Mouse (Mus musculus) hindbrain, embryonic 15.5 days (tissue): Measurements from ENCODE around the gene Nudt12. TPM values are rescaled to one million over a fixed set of nuclear protein-coding genes. Genes with fewer than 3 reads are reported as not detected.
A peak's percentile ranks its signal among the peaks of the same experiment; 100 is the strongest.

Experiments used
- ATAC-seq: fragments of 200-750 bp; cut with Nextera tagmentation; 2 replicates; pipeline ENCODE4 v1.8.0; 2017; ENCODE audit warnings: low read depth, moderate number of reproducible peaks, moderate TSS enrichment; ENCODE audit not compliant: low FRiP score
- H3K27ac ChIP-seq: fragments of 300-500 bp; sonication (generic); replicated peaks from 2 replicates; pipeline ENCODE4 v1.5.1; 2015; ENCODE audit warnings: mild to moderate bottlenecking, inconsistent platforms
- H3K27me3 ChIP-seq: fragments of 300-500 bp; sonication (generic); 2 replicates; pipeline ENCODE4 v1.6.1; 2015; ENCODE audit warnings: control low read depth, inconsistent platforms
- H3K36me3 ChIP-seq: fragments of 300-500 bp; sonication (generic); 2 replicates; pipeline ENCODE4 v1.6.1; 2015; ENCODE audit warnings: control low read depth, inconsistent platforms
- H3K4me1 ChIP-seq: fragments of 300-500 bp; sonication (generic); replicated peaks from 2 replicates; pipeline ENCODE4 v1.6.1; 2015; ENCODE audit warnings: control low read depth, inconsistent platforms
- H3K4me2 ChIP-seq: fragments of 300-500 bp; sonication (generic); 2 replicates; pipeline ENCODE4 v1.6.1; 2015; ENCODE audit warnings: moderate library complexity, mild to moderate bottlenecking, inconsistent platforms
- H3K4me3 ChIP-seq: fragments of 300-500 bp; sonication (generic); 2 replicates; pipeline ENCODE4 v1.5.1; 2015; ENCODE audit warnings: mild to moderate bottlenecking, inconsistent platforms
- H3K9ac ChIP-seq: fragments of 300-500 bp; sonication (generic); 2 replicates; pipeline ENCODE4 v1.6.1; 2015; ENCODE audit warnings: inconsistent platforms
- H3K9me3 ChIP-seq: fragments of 300-500 bp; sonication (generic); 2 replicates; pipeline ENCODE4 v1.6.1; 2016; ENCODE audit warnings: control low read depth, inconsistent platforms
- WGBS: fragments of 180-500 bp; shearing (Covaris S2); methylation state at CpG from one replicate; pipeline ENCODE4 v1.1.7; 2015; 5-methylcytosine and 5-hydroxymethylcytosine counted together
- polyA plus RNA-seq: library from polyadenylated mRNA; unstranded; fragments of >200 nt; fragmentation: Nextera tagmentation; extraction: Ambion mirVana; gene quantifications from 2 replicates; pipeline ENCODE4 v1.2.1, GENCODE M21; 2015

Nudt12 gene
- 4.1 and 5.7 TPM in 2 replicates for polyA plus RNA-seq

DNA sequence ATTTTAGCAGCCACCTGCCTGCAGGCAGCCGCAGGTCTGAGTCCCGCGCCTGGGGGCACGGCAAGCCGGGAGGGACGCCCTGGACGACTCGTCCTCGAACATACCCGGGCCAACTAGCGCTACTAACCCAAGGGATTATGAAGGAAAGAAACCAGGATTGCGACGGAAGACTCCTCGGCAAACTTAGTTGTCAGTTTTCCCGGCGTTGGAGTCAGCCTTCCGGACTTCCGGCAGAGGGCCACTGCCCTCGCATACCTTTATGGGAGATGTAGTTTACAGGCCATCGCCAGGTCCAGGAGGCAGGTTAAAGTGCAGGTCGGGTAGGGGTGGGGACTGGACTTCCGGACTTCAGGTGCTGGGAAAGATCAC, at the start of gene Nudt12:
Nudt12 (minus strand) TSS at position 282 of the 369 bp plus-strand sequence.
- H3K36me3 ChIP-seq: no peaks in the 10 kb centered on the region
- peak within 1 kb of the TSS; percentile 75 for H3K4me3 ChIP-seq
- H3K9ac ChIP-seq: peak within 1 kb of the TSS; percentile 67
- peak; percentile 89 for ATAC-seq
- peak within 1 kb of the TSS; percentile 69; the same call in 1 of the 2 replicates for H3K27ac ChIP-seq
- 0 out of 2 replicates have a peak, but pooled peaks cover 3% of the 10 kb centered on the region for H3K4me1 ChIP-seq
- no peaks in the 10 kb centered on the region for H3K27me3 ChIP-seq
- H3K4me2 ChIP-seq: peak within 1 kb of the TSS; percentile 71
- WGBS: under 1% methylated on average over 22 of the region's 22 CpGs
- H3K9me3 ChIP-seq: no peaks in the 10 kb centered on the region

DNA sequence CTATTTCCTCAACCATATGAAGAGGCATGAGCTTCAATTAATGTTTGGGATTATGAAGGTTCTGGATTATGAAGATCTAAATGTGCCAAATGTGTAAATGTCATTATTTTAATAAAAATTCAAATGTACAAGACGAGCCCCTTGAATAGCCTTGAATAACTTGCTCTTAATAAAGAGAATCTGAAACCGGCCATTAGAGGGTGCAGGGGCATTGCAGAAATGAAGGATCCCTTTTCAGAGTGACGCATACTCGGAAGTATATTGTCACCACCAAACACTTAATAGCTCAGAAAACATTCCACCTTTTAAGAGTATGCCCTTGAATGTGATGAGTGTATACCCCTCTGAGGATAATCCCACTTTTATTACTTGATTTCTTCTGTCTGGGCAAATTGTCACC, 40.1 kb upstream of the Nudt12 start:
- ATAC-seq: no peak
- Histone ChIP-seq H3K9ac (no peak overlapping the region), H3K9me3 (no peaks in the 10 kb centered on the region), H3K4me1 (no peaks in the 10 kb centered on the region), H3K27ac (no peak overlapping the region), H3K27me3 (no peaks in the 10 kb centered on the region), H3K4me2 (no peak overlapping the region), H3K36me3 (no peaks in the 10 kb centered on the region), H3K4me3 (no peak overlapping the region)
- WGBS: 63% methylated on average over 4 of the region's 4 CpGs

DNA sequence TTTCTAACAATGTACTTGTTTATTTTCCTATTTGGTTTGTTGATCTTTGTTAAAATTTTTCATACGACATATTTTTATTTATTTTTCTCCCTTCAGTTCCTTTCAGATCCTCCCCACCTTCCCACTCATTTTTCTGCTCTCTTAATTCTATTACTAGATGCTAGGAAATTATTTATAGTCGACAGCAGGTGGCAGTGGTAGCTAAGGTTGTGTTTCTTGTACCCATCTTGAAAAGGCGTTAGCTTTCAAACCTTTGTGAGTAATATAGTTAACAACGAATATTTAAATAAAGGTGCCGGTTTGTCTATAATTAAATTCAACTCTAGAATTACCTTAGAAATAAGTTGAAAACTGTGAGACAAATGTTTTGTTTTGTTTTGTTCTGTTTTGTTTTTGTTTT, 26.6 kb upstream of the Nudt12 start:
- no peak overlapping the region for H3K4me3 ChIP-seq
- H3K4me1 ChIP-seq: no peaks in the 10 kb centered on the region
- WGBS: 39% methylated on average over 5 of the region's 5 CpGs
- no peaks in the 10 kb centered on the region for H3K27me3 ChIP-seq
- H3K36me3 ChIP-seq: no peaks in the 10 kb centered on the region
- ATAC-seq: no peak
- no peak overlapping the region for H3K4me2 ChIP-seq
- H3K9me3 ChIP-seq: no peaks in the 10 kb centered on the region
- no peak overlapping the region for H3K9ac ChIP-seq
- H3K27ac ChIP-seq: no peak overlapping the region

DNA sequence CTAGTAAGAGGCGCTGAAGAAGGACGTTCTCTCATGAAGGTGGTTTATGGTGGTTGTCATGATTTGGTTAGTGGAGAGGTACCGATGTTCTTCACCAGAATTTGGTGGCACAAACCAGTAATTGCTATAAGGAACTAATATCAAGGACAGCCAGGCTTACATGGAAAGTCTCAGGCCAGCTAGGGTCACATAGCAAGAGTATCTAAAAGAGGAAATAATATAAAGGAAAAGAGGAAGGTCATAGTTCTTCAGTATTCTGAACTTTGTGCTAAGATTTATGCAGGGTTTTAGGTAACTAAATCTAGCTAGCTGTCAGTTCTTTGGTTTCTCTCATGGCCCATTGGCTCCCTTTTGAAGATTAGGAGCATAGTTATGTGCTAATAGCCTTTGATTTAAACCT, 20.3 kb upstream of the Nudt12 start:
- H3K9ac ChIP-seq: no peak overlapping the region
- WGBS: 94% methylated on average over 3 of the region's 3 CpGs

DNA sequence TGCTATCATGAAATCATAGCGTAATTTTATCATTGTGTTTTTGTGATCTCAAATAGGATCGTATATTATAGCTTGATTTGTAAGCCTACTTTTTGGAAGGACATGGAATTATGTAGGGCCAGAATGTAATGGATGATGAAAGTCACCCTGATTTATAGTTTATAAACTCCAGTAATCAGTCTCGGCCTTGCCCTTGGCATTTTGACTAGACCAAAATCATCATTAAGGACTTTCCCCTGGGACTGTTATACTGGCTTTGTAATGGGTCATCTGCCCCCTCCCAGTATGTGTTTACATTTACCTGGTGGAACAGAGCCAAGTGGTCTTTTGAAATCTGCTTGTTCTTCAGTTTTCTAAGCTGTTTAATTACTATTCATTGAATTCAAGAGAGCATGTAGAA, 13.2 kb upstream of the Nudt12 start:
- Histone ChIP-seq H3K36me3 (no peaks in the 10 kb centered on the region), H3K27ac (no peak overlapping the region), H3K9me3 (no peaks in the 10 kb centered on the region), H3K27me3 (no peaks in the 10 kb centered on the region), H3K4me1 (no peaks in the 10 kb centered on the region), H3K4me3 (no peak overlapping the region), H3K4me2 (no peak overlapping the region), H3K9ac (no peak overlapping the region)
- WGBS: 88% methylated on average over 3 of the region's 3 CpGs
- ATAC-seq: no peak

More for the DNA sequence above, 20.3 kb upstream of the Nudt12 start:
- H3K4me3 ChIP-seq: no peak overlapping the region
- H3K4me1 ChIP-seq: no peaks in the 10 kb centered on the region
- H3K36me3 ChIP-seq: no peaks in the 10 kb centered on the region
- H3K4me2 ChIP-seq: no peak overlapping the region
- no peaks in the 10 kb centered on the region for H3K9me3 ChIP-seq
- H3K27ac ChIP-seq: no peak overlapping the region
- no peak for ATAC-seq
- no peaks in the 10 kb centered on the region for H3K27me3 ChIP-seq

DNA sequence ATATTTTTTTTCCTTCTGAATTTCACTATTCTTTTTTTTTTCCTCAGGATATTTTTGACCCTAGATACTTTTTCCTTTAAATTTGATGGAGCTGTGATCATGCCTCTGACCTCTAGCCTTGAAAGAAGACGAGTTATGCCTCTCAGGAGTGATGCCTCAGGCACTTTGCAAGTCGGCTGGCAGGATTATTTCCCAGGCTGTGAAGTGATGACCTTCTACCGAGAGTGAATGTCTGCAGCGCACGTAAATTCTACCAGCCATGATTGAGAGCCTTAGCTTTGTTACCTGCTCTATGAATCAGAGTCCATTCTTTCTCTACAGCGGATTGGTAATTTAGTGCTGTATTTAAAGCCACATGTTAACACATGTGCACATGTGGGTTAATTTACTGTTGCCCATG, 11.3 kb upstream of the Nudt12 start:
- no peak overlapping the region for H3K27ac ChIP-seq
- no peaks in the 10 kb centered on the region for H3K36me3 ChIP-seq
- no peaks in the 10 kb centered on the region for H3K4me1 ChIP-seq
- H3K4me2 ChIP-seq: no peak overlapping the region
- H3K27me3 ChIP-seq: no peaks in the 10 kb centered on the region
- ATAC-seq: no peak
- H3K9ac ChIP-seq: no peak overlapping the region
- WGBS: 37% methylated on average over 6 of the region's 6 CpGs
- no peak overlapping the region for H3K4me3 ChIP-seq
- no peaks in the 10 kb centered on the region for H3K9me3 ChIP-seq

DNA sequence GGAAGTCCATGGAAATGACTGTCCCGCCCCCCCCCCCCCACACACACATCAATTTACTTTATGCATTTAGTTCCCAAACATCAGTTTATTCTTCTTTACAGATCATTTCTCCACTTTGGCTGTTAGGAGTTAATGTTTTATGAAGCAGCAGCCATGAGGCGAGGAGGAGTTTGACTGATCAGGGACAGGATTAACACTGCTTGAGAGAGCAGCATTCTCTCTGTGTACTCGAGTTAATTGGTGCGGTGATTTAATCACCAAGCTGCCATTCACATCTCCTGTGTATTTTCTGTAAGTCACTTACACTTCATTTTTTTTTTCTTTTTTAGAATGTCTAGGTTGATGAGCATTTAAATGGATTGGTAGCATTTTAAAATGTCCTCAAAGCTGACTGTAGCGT, 10.8 kb upstream of the Nudt12 start:
- Histone ChIP-seq H3K36me3 (no peaks in the 10 kb centered on the region), H3K4me3 (no peak overlapping the region), H3K4me2 (no peak overlapping the region), H3K27me3 (no peaks in the 10 kb centered on the region), H3K9me3 (no peaks in the 10 kb centered on the region), H3K4me1 (no peaks in the 10 kb centered on the region), H3K27ac (no peak overlapping the region), H3K9ac (no peak overlapping the region)
- no peak for ATAC-seq
- 27% methylated on average over 5 of the region's 5 CpGs for WGBS

DNA sequence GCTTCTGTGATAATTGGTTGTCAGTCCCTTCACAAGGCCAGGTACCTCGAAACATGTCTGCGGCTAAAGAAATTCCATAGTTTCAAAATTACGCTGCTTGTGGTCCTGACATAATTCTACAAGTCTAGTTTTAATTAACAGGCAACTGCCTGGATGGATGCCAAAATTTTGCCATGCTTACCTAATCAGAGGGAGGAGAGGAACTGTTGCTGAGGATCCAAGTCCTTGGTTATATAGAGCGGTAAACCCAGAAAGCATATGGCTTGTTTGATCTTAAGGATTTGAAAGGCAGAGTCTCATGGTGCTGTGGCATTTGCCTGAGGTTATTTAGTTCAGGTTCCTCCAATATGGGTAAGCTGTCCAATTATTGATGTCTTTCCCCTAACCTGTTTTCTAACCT, 5.5 kb upstream of the Nudt12 start:
- Histone ChIP-seq H3K27me3 (no peaks in the 10 kb centered on the region), H3K4me1 (no peaks in the 10 kb centered on the region), H3K36me3 (no peaks in the 10 kb centered on the region), H3K4me3 (no peak overlapping the region), H3K4me2 (no peak overlapping the region), H3K27ac (no peak overlapping the region), H3K9ac (no peak overlapping the region), H3K9me3 (no peaks in the 10 kb centered on the region)
- WGBS: 80% methylated on average over 4 of the region's 4 CpGs
- ATAC-seq: no peak

DNA sequence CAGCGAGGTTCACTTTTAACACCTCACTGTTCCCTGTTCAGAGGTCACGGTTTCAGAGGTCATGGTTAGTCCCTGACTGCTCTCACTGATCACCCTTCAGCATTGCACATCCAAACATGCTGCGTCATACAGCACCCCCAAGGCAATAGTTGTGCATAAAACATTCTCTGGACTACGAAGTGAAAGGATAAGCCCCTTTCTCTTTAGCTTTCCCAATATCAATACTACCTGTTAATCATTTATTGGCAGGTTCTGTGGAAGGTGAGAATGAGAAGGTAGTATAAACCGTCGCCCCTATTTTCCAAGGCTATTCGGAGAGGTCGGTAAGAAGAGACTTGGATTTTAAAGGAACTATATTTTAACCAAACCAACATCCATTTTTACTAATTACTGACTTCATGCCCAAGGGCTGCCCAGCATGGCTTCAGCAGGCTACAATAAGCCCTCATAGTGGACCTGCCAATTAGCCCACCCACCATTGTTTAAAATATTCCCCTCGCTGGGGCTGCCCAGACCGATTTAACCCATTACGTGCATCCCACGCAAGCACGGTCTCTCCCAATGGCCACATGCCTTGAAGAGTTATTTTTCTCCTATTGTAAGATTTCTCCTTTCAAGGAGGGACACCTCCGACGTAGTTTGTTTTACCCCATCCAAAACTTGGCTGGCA, 616 bp downstream of the Nudt12 start:
- 8% methylated on average over 15 of the region's 15 CpGs for WGBS
- Histone ChIP-seq H3K4me3 (peak overlapping the region; percentile 75), H3K4me2 (peak overlapping the region; percentile 71), H3K9me3 (no peaks in the 10 kb centered on the region), H3K4me1 (0 out of 2 replicates have a peak, but pooled peaks cover 3% of the 10 kb centered on the region), H3K36me3 (no peaks in the 10 kb centered on the region), H3K27me3 (no peaks in the 10 kb centered on the region), H3K9ac (peak overlapping the region; percentile 67), H3K27ac (peak overlapping the region; percentile 69; the same call in 1 of the 2 replicates)
- peak; percentile 70 for ATAC-seq

DNA sequence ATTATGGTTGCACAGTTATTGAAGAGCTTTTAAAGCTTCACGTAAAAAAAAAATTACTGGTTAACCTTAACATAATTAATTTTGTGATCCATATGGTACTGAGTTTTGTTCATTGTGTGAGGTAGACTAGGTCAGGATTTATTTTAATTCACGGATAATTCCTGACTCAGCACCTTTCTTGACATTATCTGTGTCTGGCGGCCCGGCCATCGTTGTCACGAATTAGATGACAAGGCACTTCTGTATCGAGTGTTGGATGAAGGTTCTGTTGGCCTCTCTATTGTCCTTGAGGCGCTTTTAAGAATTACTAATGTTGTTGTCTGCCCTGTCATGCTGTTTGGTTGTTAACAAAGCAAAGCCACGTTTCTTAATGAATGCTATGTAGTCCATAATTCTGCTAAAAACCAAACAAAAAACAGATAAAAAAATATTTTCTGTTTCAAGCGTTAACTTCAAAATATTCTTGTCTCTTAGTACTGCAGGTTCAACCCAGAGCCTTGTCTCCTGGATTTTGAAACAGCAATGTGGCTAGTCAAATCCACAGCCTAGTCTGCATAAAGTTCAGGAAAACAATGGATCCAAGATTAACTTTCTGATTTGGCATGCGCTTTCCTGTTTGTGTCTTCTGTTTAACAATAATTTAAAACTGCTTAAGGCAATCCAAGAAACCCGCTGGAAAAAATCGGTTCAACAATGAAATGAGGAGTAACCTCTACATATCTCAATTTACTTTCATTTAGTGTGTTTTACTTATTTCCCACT, 1.4 kb downstream of the Nudt12 start:
- H3K4me3 ChIP-seq: no peak overlapping the region
- 0 out of 2 replicates have a peak overlapping the region, but pooled peaks have one; percentile 71 for H3K4me2 ChIP-seq
- no peaks in the 10 kb centered on the region for H3K27me3 ChIP-seq
- no peak overlapping the region for H3K9ac ChIP-seq
- H3K27ac ChIP-seq: no peak overlapping the region
- 0 out of 2 replicates have a peak, but pooled peaks cover 3% of the 10 kb centered on the region for H3K4me1 ChIP-seq
- no peaks in the 10 kb centered on the region for H3K9me3 ChIP-seq
- ATAC-seq: no peak
- WGBS: 63% methylated on average over 13 of the region's 13 CpGs
- H3K36me3 ChIP-seq: no peaks in the 10 kb centered on the region

DNA sequence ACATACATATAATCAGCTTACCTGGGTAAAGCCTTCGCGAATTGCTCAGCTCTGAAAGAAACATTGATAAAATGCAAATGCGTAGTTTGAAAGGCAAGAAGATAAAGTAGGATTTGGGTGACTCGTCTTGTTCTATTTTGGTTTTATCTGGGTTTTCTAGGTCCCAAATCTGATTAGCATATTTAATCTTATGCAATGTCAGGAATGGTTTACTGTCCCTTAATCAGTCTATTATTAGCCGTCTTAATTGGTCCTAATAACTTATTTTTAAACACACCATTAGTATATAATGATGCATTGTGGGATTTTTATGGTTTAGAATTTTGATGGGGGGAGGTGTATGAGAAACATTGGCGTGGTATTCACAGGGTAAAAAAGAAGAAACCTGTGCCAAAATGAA, 21.9 kb downstream of the Nudt12 start, which contains the start of gene Pdzph1:
Pdzph1 (minus strand) TSS at position 101 of the 400 bp plus-strand sequence.
- Histone ChIP-seq H3K36me3 (no peaks in the 10 kb centered on the region), H3K4me1 (no peaks in the 10 kb centered on the region), H3K4me2 (no peak within 1 kb of the TSS), H3K27me3 (no peaks in the 10 kb centered on the region), H3K27ac (no peak within 1 kb of the TSS), H3K9ac (no peak within 1 kb of the TSS), H3K9me3 (no peaks in the 10 kb centered on the region), H3K4me3 (no peak within 1 kb of the TSS)
- WGBS: 84% methylated on average over 6 of the region's 6 CpGs
- no peak for ATAC-seq

DNA sequence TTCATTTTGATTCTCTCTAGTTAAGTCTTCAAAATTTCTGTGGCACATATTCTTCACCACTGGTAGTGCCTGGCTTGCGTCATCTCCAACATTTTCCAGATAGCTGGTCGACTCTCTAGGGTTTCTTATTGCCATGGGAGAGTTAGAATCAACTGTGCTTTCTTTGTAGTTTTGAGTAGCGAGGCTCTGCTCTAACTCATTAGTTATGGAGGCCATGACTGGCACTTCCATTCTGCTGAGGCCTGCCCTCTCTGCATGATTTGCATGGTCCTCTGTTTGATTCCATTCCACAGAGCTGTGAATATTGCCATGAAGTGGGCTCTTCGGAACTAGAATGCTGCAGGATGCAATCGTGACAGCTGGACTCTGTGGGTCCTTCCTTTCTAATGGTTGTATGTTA, 39.9 kb downstream of the Nudt12 start:
- Histone ChIP-seq H3K27ac (no peak overlapping the region), H3K9me3 (no peaks in the 10 kb centered on the region), H3K36me3 (no peaks in the 10 kb centered on the region), H3K27me3 (no peaks in the 10 kb centered on the region), H3K4me1 (no peaks in the 10 kb centered on the region), H3K4me2 (no peak overlapping the region), H3K4me3 (no peak overlapping the region), H3K9ac (no peak overlapping the region)
- 47% methylated on average over 5 of the region's 5 CpGs for WGBS
- ATAC-seq: no peak
